Comparison of ENCODE assay signal across 8 mouse cellular contexts in the genomic region with DNA sequence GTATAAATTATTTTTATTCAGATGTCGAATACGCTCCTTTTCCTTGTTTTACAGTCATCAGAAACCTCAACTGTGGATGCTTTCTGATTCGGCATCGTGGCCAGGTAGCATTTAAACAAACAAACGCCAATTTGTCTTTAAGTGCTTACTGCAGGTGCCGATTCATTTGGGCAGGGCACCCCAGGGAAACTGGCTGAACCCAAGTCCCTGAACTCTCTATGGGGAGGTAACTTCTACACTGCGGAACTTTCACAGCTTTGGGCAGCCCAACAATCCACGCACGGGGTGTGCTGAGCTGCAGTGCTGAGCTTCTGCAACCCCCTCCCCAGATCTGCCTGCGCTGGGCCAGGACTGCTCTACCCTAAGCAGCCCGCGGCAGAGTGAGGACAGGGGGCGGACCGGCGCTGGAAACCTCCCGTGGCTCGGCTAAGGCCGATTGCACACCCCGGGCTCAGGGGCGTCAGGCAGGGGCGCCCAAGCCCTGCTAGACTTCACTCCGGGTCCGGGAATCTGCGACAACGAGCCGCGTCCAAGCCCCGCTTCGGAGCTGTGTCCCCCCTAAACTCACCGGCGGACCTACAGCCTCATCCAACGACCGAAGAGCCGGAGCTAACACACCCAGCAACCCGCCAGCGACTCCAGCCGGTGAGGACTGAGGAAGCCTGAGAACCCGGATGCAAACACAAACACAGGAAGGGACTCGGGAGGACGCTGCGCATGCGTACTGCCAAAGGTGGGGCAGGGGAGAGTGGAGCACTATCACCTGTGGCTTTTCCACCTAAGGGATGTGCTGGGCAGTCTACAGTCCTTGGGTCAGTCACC. TPM values are rescaled to one million over a fixed set of nuclear protein-coding genes. Genes with fewer than 3 reads are reported as not detected.
DNase-seq lines count a peak whose midpoint lies in the region; ATAC-seq lines count a peak whose summit lies in the region.

A gene (minus strand): TSS at position 701 of the 822 bp plus-strand sequence.

- peak; percentile 89 for DNase-seq in adipocyte (ENCODE audit: low spot score)
- peak; percentile 93 for DNase-seq in embryo, embryonic 10.5 days (ENCODE audit: low spot score)
- peak; percentile 84 for DNase-seq in gastrocnemius, postnatal 14 days
- DNase-seq in left cerebral cortex, postnatal 10 days (ENCODE audit: extremely low spot score in 1 of 2, low spot score in 2 of 2) = peak; percentile 87 to 93
- DNase-seq in right cerebral cortex, postnatal 25 days = peak; percentile 88
- DNase-seq in urinary bladder, postnatal 4 days (ENCODE audit: low spot score in 2 of 2) = peak; percentile 80 to 84

- intact Hi-C loops in gastrocnemius, postnatal 14 days (cut with DNase I; ENCODE audit: low total_unique reads) = no loop called here
- intact Hi-C loops in left cerebral cortex, postnatal 10 days (cut with DNase I) = no loop called here

- peak; percentile 94 for ATAC-seq in inflammation-experienced regulatory T-cells, adult 6 months
- peak; percentile 99 for ATAC-seq in megakaryocyte-erythroid progenitor cell, adult 5-6 weeks (replicated peaks; ENCODE audit: low FRiP score, low TSS enrichment, poor library complexity, severe bottlenecking)

RNA-seq across cellular contexts. Expression of the gene that starts here (rescaled TPM):
- 1 to 10 TPM; 6.8 to 6.9 TPM for total RNA-seq in gastrocnemius, postnatal 14 days (2021)
- polyA plus RNA-seq in inflammation-experienced regulatory T-cells, adult 6 months (2017; shearing (Covaris generic)) = 10 to 100 TPM; 67.8 to 92.0 (median 70.5) TPM
- total RNA-seq in left cerebral cortex, postnatal 10 days (2021) = 10 to 100 TPM; 11.0 to 11.8 TPM
- total RNA-seq in megakaryocyte-erythroid progenitor cell, adult 5-6 weeks (2014; fragmentation: Nextera tagmentation) = 13.0 and 17.3 TPM in 2 replicates
- total RNA-seq in megakaryocyte-erythroid progenitor cell, adult 5-6 weeks (2017) = 11.6 and 26.8 TPM in 2 replicates

Comparison
In these comparisons a context has a peak if more than half of its experiments do, and no peak if none do; other contexts are left out.
1. Peak in every context shown above with its lines: DNase-seq and ATAC-seq.